Mouse (Mus musculus) kidney, embryonic 16.5 days (tissue): ENCODE measurements around the gene Ccnd2. TPM values are rescaled to one million over a fixed set of nuclear protein-coding genes. Genes with fewer than 3 reads are reported as not detected.
A peak's percentile ranks its signal among the peaks of the same experiment; 100 is the strongest.

Experiments used
- ATAC-seq: fragments of 200-750 bp; cut with Nextera tagmentation; 2 replicates; pipeline ENCODE4 v1.8.0; 2017; ENCODE audit warnings: moderate TSS enrichment; ENCODE audit not compliant: low FRiP score, low TSS enrichment
- H3K27ac ChIP-seq: fragments of 300-500 bp; sonication (generic); 2 replicates; pipeline ENCODE4 v1.5.1; 2014; ENCODE audit warnings: low read length
- H3K27me3 ChIP-seq: fragments of 300-500 bp; sonication (generic); 2 replicates; pipeline ENCODE4 v1.6.1; 2014; ENCODE audit warnings: low read length, control low read depth, mixed read lengths; ENCODE audit not compliant: insufficient read depth
- H3K36me3 ChIP-seq: fragments of 300-500 bp; sonication (generic); 2 replicates; pipeline ENCODE4 v1.6.1; 2014; ENCODE audit warnings: low read length, control low read depth, mixed read lengths; ENCODE audit not compliant: insufficient read depth
- H3K4me1 ChIP-seq: fragments of 300-500 bp; sonication (generic); 2 replicates; pipeline ENCODE4 v1.6.1; 2014; ENCODE audit warnings: low read length, control low read depth, mixed read lengths; ENCODE audit not compliant: insufficient read depth
- H3K4me2 ChIP-seq: fragments of 300-500 bp; sonication (generic); replicated peaks from 2 replicates; pipeline ENCODE4 v1.6.1; 2014; ENCODE audit warnings: low read depth, low read length
- H3K4me3 ChIP-seq: fragments of 300-500 bp; sonication (generic); 2 replicates; pipeline ENCODE4 v1.5.1; 2014; ENCODE audit warnings: mild to moderate bottlenecking, low read length
- H3K9ac ChIP-seq: fragments of 300-500 bp; sonication (generic); replicated peaks from 2 replicates; pipeline ENCODE4 v1.6.1; 2014; ENCODE audit warnings: low read length
- H3K9me3 ChIP-seq: fragments of 300-500 bp; sonication (generic); 2 replicates; pipeline ENCODE4 v1.6.1; 2016; ENCODE audit warnings: low read length, control low read depth
- WGBS: fragments of 180-500 bp; shearing (Covaris S2); extraction: QIAGEN DNeasy Blood & Tissue Kit; methylation state at CpG from one replicate; pipeline ENCODE4 v1.1.7; 2014; 5-methylcytosine and 5-hydroxymethylcytosine counted together
- polyA plus RNA-seq: library from polyadenylated mRNA; unstranded; fragments of >200 nt; fragmentation: Nextera tagmentation; extraction: Ambion mirVana; gene quantifications from 2 replicates; pipeline ENCODE4 v1.2.1, GENCODE M21; 2015

Gene Ccnd2
- polyA plus RNA-seq, 1 experiment from 2014 or later, result 600 TPM

- H3K27me3 ChIP-seq, result no peaks in the 10 kb centered on the region
- H3K27ac ChIP-seq, result no peak overlapping the region
- H3K4me3 ChIP-seq, result no peak overlapping the region
- no peaks in the 10 kb centered on the region for H3K9me3 ChIP-seq
- H3K36me3 ChIP-seq, result peaks cover 8% of the 10 kb centered on the region; the same call in 1 of the 2 replicates
- no peaks in the 10 kb centered on the region for H3K4me1 ChIP-seq
- no peak for ATAC-seq
- no peak overlapping the region for H3K4me2 ChIP-seq
- WGBS, result 67% methylated on average over 4 of the region's 4 CpGs
- H3K9ac ChIP-seq, result no peak overlapping the region
Observed at GRCm38 (mm10) chr6:127122221-127122806, 29.7 kb downstream of the Ccnd2 start.

GRCm38 (mm10) chr6:127114753-127115456 is 37.1 kb downstream of the Ccnd2 start:
- no peaks in the 10 kb centered on the region for H3K4me1 ChIP-seq
- no peaks in the 10 kb centered on the region for H3K27me3 ChIP-seq
- no peak for ATAC-seq
- H3K9me3 ChIP-seq, result no peaks in the 10 kb centered on the region
- no peak overlapping the region for H3K9ac ChIP-seq
- 65% methylated on average over 23 of the region's 23 CpGs for WGBS
- no peak overlapping the region for H3K4me3 ChIP-seq
- H3K36me3 ChIP-seq, result no peaks in the 10 kb centered on the region
- no peak overlapping the region for H3K4me2 ChIP-seq
- no peak overlapping the region for H3K27ac ChIP-seq

GRCm38 (mm10) chr6:127109402-127109930 is 42.5 kb downstream of the Ccnd2 start, which contains the start of gene Tigar:
Tigar (minus strand) TSS chr6:127109557.
- peak within 1 kb of the TSS; percentile 90 for H3K4me2 ChIP-seq
- H3K27ac ChIP-seq, result no peak within 1 kb of the TSS
- no peaks in the 10 kb centered on the region for H3K27me3 ChIP-seq
- peaks cover 8% of the 10 kb centered on the region; the same call in 1 of the 2 replicates for H3K4me1 ChIP-seq
- under 1% methylated on average over 37 of the region's 37 CpGs for WGBS
- H3K4me3 ChIP-seq, result peak within 1 kb of the TSS; percentile 53
- ATAC-seq, result peak; percentile 100
- peak within 1 kb of the TSS; percentile 51 for H3K9ac ChIP-seq
- H3K36me3 ChIP-seq, result no peaks in the 10 kb centered on the region
- H3K9me3 ChIP-seq, result no peaks in the 10 kb centered on the region

- Histone ChIP-seq H3K4me2 (peak overlapping the region; percentile 90), H3K27ac (no peak overlapping the region), H3K4me3 (peak overlapping the region; percentile 53), H3K27me3 (no peaks in the 10 kb centered on the region), H3K9ac (peak overlapping the region; percentile 51), H3K36me3 (no peaks in the 10 kb centered on the region), H3K9me3 (peaks cover under 1% of the 10 kb centered on the region; the same call in 1 of the 2 replicates), H3K4me1 (peaks cover 8% of the 10 kb centered on the region; the same call in 1 of the 2 replicates)
- no peak for ATAC-seq
- 38% methylated on average over 20 of the region's 20 CpGs for WGBS
Observed at GRCm38 (mm10) chr6:127108368-127109060, 43.5 kb downstream of the Ccnd2 start.

- peaks cover 6% of the 10 kb centered on the region; the same call in 1 of the 2 replicates for H3K9me3 ChIP-seq
- H3K4me3 ChIP-seq, result no peak overlapping the region
- H3K4me2 ChIP-seq, result no peak overlapping the region
- H3K36me3 ChIP-seq, result no peaks in the 10 kb centered on the region
- peaks cover 8% of the 10 kb centered on the region; the same call in 1 of the 2 replicates for H3K4me1 ChIP-seq
- H3K9ac ChIP-seq, result no peak overlapping the region
- ATAC-seq, result no peak
- no peaks in the 10 kb centered on the region for H3K27me3 ChIP-seq
- H3K27ac ChIP-seq, result no peak overlapping the region
Observed at GRCm38 (mm10) chr6:127107413-127107812, 44.6 kb downstream of the Ccnd2 start.

DNA sequence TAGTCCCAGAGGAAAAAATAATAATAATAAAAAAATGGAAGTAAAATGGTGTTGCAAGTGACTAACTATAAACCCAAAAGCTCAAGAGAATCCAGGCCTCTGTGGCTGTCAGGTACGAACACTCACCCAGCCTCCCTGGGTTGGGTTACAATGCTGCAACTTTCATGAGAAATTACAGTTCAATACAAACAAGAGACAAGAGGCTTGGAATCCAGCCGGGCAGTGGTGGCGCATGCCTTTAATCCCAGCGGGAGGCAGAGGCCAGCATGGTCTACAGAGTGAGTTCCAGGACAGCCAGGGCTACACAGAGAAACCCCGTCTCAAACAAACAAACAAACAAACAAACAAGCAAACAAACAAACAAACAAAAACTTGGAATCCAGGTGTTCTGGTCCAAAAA is 45.3 kb downstream of the Ccnd2 start:
- 72% methylated on average over 5 of the region's 5 CpGs for whole genome bisulfite sequencing
- Histone ChIP-seq H3K36me3 (no peaks in the 10 kb centered on the region), H3K4me1 (peaks cover 8% of the 10 kb centered on the region; the same call in 1 of the 2 replicates), H3K27ac (no peak overlapping the region), H3K4me3 (no peak overlapping the region), H3K4me2 (no peak overlapping the region), H3K9ac (no peak overlapping the region), H3K27me3 (no peaks in the 10 kb centered on the region), H3K9me3 (peaks cover 6% of the 10 kb centered on the region; the same call in 1 of the 2 replicates)
- ATAC-seq, result no peak

GRCm38 (mm10) chr6:127106189-127106588 is 45.8 kb downstream of the Ccnd2 start:
- H3K4me3 ChIP-seq, result no peak overlapping the region
- 79% methylated on average over 5 of the region's 5 CpGs for WGBS
- no peak for ATAC-seq
- no peak overlapping the region for H3K4me2 ChIP-seq
- peaks cover 8% of the 10 kb centered on the region; the same call in 1 of the 2 replicates for H3K4me1 ChIP-seq
- no peak overlapping the region for H3K9ac ChIP-seq
- H3K27ac ChIP-seq, result no peak overlapping the region
- H3K36me3 ChIP-seq, result no peaks in the 10 kb centered on the region
- H3K9me3 ChIP-seq, result peaks cover 6% of the 10 kb centered on the region; the same call in 1 of the 2 replicates
- H3K27me3 ChIP-seq, result no peaks in the 10 kb centered on the region

DNA sequence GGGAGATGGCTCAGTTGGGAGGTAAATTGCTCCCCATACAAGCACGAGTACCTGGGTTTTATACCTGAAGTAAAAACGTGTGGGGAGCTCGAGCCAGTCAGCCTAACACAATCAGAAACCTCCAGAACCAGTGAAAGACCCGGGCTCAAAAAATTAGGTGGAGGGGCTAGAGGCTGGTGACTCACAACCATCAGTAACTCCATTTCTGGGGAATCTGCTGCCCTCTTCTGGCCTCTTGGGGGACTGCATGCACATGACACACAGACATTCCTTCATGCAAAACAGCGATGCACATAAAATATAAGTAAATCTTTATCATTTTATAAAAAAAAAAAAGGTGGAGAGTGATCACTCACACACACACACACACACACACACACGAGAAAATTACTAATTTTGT is 46.9 kb downstream of the Ccnd2 start:
- H3K27me3 ChIP-seq, result no peaks in the 10 kb centered on the region
- no peak overlapping the region for H3K27ac ChIP-seq
- H3K4me3 ChIP-seq, result no peak overlapping the region
- 73% methylated on average over 6 of the region's 6 CpGs for WGBS
- no peak for ATAC-seq
- no peak overlapping the region for H3K9ac ChIP-seq
- H3K4me1 ChIP-seq, result peaks cover 8% of the 10 kb centered on the region; the same call in 1 of the 2 replicates
- peaks cover 6% of the 10 kb centered on the region; the same call in 1 of the 2 replicates for H3K9me3 ChIP-seq
- H3K4me2 ChIP-seq, result no peak overlapping the region
- 0 out of 2 replicates have a peak, but pooled peaks cover 5% of the 10 kb centered on the region for H3K36me3 ChIP-seq

DNA sequence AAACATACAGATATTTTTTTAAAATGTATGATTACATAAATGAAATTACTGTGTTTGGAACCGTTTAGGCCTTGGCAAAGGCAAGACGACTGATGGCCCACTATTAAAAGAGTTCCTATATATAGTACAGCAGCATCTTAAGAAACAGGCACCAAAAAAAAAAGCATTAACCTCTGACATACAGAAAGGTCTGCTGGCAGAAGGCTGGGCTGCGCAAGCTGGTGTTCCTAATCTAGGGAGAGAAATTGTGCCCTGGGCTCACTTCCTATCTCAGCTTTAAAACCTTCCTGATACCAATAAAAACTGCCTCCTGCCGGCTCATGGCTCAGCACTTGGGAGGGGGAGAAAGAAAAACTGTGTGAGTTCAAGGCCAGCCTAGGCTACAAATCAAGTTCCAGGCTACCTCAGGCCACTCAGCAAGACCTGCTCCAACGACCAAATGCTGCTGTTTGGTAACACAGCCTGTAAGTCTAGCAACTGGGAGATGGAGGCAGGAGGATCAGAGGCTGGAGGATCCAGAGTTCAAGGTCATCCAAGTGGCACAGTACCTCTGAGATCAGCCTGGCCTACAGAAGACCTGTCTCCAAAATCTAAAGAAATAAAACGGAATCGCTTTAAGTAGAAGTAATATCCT is 47.5 kb downstream of the Ccnd2 start:
- H3K4me2 ChIP-seq, result no peak overlapping the region
- 0 out of 2 replicates have a peak, but pooled peaks cover 5% of the 10 kb centered on the region for H3K36me3 ChIP-seq
- H3K4me1 ChIP-seq, result peaks cover 8% of the 10 kb centered on the region; the same call in 1 of the 2 replicates
- H3K4me3 ChIP-seq, result no peak overlapping the region
- H3K27me3 ChIP-seq, result no peaks in the 10 kb centered on the region
- no peak for ATAC-seq
- 82% methylated on average over 7 of the region's 7 CpGs for whole genome bisulfite sequencing
- no peak overlapping the region for H3K27ac ChIP-seq
- H3K9ac ChIP-seq, result no peak overlapping the region
- H3K9me3 ChIP-seq, result peaks cover 6% of the 10 kb centered on the region; the same call in 1 of the 2 replicates
